Mouse (Mus musculus) olfactory bulb, adult 2 months (tissue): Measurements from ENCODE around the gene Zfp672.

Experiments
- CTCF ChIP-seq: fragments of 200-500 bp; IDR thresholded peaks from 2 replicates; pipeline ENCODE4 v1.5.1; 2012; ENCODE audit warnings: low read depth, mild to moderate bottlenecking, low read length, moderate library complexity; ENCODE audit not compliant: insufficient read depth
- POLR2A ChIP-seq: fragments of 200-500 bp; IDR thresholded peaks from 2 replicates; pipeline ENCODE4 v1.6.1; 2012; ENCODE audit warnings: mild to moderate bottlenecking, low read depth, low read length, moderate library complexity; ENCODE audit not compliant: insufficient read depth

DNA sequence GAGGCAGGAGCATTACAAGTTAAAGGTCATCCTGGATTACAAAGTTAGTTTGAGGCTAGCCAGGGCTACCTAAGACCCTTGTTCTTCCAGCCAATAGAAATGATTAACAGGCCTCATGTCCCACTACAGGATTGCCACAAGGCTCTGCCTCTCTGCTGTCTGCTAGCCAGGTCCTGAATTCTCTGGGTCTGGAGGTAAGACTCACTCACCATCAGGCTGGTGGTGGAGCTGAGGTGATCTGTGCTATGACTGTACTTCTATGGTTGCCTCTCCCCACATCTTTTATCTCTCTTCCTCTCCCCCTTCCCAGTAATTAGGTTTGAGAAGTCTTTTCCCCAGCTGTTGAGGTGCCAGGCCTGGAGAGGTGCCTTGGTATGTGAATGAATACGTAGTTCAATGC, 49.4 kb upstream of the Zfp672 start:
- no peak for TF ChIP-seq POLR2A
- no peak for TF ChIP-seq CTCF
